Mouse (Mus musculus): Measurements from ENCODE around the gene Abca1.

Gene Abca1

DNA sequence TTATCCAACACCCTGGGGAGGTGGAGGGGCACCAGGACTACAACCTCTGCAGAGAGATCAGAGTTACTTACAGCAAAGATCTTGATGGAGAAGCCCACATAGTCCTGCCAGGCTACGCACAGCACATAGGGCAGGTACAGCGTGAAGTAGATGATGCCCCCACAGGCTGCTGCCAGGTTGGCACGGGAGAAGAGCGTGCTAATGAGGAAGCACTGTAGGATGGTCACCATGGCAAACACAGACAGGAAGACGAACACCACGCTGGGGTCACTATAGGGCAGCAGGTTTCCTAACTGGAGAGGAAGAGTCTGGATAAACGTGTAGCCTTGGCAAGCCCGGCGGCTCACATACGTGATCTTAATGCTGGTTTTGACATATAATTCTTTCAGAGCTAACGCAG lies 77.8 kb downstream of the Abca1 start:
- DNase-seq: no peak

- no peak for DNase-seq
These were observed 79.4 kb downstream of the Abca1 start for GRCm38 (mm10) chr4:53080290-53080689.

- no peak for DNase-seq
These were observed 80.8 kb downstream of the Abca1 start for GRCm38 (mm10) chr4:53078793-53079310.

DNA sequence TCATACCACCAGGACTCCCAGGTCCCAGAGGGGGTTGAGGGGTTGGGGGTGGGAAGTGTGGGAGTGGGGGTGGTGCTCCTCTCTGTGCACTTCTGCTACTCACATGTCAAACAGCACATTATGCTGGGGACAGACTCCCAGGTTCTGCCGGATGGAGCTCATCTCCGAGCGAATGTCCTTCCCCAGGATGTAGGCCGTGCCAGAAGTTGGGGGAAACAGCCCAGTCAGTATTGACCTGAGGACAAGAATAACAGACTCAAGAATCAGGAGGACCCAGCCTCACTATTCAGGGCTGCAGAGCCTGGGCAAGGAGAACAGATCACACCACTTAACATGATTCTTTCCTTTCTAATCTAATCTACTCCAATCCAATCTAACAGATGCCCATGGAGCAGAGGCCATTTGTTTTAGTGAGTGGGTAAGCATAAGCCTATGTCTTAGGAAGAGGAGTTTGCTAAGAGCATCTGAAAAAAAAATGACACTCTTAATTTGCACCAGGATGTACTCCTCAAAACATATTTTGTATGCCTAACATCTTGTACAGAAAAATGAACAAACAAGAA lies 82.8 kb downstream of the Abca1 start:
- no peak for DNase-seq

GRCm38 (mm10) chr4:53073025-53073424 lies 86.7 kb downstream of the Abca1 start:
- no peak for DNase-seq

DNA sequence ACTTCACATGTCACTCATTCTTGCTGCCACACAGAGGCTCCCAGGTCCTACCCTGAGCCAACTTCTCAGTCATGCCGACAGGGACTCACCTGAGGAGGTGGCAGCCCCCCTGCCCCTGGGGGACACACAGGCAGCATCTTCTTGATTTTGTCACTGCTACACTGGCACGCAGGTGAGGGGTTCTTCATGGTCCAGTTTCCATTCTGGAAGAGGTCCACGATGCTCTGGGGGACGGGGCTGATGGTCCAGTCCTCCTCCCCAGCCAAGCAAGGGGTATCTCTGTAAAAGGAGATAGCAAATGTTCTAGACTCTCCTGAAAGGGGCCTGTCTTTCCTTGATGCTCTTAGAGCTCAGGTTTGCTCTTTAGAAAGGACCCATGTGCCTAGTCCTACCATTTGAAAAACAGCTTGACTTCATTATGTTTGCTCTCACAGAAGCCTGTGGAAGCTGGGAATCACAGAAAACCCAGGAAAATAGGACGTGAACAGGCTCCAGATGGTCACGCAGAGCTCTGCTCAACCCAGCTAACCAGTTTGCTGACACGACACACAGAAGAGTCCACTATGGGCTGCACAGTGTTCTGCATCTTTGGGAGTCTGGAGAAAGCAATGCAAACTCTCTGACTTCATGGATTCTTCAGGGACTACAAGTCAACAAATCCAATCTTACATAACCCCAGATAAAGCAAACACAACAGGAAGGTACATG lies 97.2 kb downstream of the Abca1 start:
- peak; percentile 41 for DNase-seq

DNA sequence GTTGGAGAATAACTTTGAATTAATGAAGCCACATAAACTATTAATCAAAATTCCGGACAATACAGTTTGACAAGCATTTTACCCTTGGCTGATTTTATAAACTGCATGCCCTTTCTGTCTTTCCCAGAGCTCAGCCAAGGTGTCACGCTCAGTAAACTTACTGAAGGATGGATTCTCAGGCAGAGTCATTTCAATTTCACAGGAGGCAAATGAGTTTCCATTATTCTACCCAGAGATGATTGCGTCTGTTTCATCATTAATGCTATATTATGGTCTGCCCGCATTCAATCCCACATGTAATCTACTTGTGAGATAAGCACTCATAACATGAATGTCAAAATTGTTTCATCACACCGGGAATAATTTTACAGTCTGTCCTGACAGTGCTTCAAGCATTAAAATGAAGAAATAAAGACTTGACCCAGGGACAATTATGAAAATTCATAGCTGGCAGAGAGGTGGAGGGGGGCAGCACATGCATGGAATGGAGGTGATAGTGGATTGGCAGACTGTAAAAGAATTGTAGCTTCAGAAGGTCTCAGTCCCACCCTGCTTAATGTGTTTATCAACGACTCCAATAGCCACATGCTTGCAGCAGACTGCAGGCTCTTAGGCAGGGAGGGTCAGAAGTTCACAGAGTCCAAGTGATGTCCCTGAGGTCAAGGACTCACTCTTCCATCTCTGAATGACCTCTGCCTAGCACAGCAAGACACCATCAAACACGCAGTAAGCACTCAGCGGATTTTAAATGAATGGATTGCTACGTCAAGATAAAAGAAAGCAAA lies 113.3 kb downstream of the Abca1 start:
- DNase-seq: no peak

DNA sequence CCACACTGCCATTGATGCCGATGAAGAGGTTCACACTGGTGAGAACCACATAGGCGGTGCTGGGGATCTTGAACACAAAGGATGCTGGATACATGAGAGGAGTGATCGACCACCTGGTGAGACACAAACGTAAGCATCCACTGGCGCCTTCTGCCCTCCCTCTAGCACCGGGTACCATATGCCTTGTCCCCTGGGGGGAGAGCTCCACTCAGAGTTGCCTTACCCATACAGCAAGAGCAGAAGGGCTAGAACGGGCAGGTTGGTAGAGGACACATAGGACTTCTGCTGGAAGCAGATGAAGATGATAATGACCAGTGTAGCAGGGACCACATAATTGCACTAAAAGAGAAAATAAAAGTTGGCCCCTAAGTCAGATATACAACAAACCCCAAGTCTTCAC lies 113.9 kb downstream of the Abca1 start:
- no peak for DNase-seq

DNA sequence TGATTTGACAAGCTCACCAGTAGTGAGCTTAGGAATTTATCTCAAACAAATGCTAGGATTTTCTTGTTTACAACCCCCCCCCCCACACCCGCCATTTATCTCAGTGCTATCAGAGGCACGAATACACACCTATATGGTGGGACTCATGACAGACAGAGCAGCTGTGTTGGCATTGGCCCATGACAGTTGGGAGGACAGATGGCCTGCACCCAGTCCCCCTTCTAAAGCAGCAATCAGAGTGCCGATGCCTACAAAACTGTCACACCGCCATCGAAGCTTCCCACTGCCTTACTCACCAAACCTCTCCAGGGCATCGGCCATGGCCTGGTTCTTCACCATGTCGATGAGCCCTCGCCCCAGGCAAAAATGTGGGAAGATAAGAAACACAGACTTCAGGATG lies 115.9 kb downstream of the Abca1 start:
- DNase-seq: no peak

DNA sequence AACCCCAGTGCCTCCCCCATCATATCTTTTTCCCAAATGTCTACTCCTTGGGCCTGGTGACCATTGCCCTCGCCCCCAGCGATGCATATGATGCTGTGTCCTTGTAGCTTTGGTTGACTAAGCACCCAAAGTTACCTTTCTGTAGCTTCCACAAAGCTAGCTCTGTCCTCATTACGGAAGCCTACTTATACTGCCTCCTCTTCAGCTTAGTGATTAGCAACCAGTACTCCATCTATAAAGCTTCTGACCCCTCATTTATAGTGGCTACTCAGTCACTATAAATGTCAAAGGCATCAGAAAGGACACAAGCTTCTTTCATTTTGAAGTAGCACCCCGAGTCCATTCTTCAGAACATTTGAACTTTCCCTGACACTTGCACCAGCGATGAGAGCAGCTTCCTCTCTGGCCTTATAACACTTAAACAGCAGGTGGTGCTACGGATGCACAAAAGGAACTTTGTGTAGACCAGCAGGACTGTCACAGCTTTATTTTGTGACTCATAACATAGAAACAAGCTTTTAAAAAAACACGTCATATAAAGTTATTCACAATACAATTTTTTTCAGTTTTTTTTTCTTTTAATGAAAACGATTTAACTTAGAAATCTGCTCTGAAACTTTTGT lies 129.3 kb downstream of the Abca1 start:
- DNase-seq: no peak

DNA sequence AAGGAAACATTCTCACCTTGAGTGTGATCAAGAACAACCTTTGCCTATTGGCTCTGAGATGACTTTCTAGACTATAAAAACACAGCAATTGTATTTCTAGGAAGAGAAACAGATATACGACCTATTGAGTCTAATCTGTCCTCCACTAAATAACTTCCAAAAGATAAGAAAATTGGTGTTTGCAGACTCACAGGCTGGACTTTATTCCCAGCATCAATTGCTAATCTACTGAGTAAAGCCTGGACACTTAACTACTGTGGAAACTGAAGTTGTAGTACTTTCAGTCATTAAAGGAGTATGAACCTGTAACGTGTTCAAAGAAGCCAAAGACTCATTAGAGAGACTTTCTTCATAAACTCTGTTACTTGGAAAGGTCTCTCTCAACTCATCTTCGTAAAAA lies 131.9 kb downstream of the Abca1 start:
- DNase-seq: no peak

GRCm38 (mm10) chr4:53024397-53024796 lies 135.3 kb downstream of the Abca1 start:
- no peak for DNase-seq

DNA sequence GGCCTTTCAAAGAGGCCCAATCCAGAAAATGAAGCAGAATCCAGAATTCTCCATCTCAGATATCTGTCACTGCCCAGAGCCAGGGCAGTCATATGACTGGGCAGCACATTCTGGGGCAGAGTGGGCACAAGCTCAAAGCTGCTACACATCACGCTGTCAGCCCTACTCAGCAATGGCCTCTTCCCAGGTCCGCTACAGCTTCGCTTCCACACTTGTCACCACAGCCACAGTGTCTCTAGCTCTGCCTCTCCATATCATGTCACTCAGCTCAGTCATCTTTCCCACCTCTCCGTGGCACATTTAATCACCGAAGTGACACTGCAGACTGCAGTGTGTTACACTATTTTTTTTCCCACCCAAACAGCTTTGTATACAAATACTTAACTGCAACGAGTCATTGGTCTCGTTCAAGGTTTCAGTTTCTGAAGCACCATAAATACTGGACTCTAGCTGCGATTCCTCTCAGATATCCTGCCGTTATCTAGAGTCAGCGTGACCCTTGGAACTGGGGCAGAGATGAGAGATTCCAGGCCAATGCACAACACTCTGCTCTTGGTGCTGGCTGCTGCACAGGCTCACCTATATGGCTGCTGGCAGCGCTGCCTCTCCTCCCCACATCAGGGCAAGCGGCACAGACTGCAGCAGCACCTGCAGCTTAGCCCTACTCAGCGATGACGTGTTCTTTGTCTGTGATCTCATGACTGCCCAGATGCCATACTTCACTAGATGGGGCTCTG lies 136.3 kb downstream of the Abca1 start:
- DNase-seq: no peak

DNA sequence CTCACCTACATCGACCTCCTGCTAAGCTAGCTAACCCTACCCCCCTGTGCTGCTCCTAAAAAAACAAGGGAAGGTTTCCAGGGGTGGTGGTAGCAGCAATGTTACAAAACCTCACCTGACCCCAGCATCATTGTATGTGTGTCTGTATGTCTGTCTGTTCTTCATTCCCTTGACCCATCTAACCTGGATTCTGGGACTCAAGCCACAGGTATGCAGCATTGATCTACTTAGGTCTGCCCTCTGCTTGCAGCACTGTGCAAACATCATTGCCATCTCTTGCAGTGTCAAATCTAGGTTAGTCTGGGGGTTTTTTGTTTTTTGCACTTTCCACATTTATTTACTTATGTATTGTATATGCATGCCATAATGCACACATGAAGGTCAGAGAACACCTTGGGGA lies 141.3 kb downstream of the Abca1 start:
- DNase-seq: no peak

DNA sequence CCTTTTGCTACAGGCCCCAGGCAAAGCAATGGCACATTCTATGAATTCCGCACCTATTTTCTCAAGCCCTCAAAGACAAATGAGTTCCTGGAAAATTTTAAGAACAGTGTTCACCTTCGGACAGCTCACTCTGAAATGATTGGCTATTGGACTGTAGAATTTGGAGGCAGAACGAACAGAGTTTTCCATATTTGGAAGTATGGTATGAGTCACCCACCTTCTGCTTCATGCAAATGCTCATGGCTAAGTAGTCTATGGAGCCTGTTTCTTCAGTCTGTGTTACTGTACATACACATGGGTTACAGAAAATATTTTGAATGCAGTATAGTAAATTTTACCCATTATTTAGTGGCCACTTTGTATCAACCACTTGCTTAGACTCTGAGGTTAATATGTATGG lies 144.7 kb downstream of the Abca1 start:
- no peak for DNase-seq

- DNase-seq: no peak
These were observed 145.3 kb downstream of the Abca1 start for GRCm38 (mm10) chr4:53014421-53014820.

- DNase-seq: peak; percentile 95
These were observed 147.8 kb downstream of the Abca1 start, which contains the start of gene Nipsnap3b for GRCm38 (mm10) chr4:53011732-53012361. Nipsnap3b (plus strand) TSS chr4:53011880.

- no peak for DNase-seq
These were observed 149.8 kb downstream of the Abca1 start for GRCm38 (mm10) chr4:53009871-53010270.

GRCm38 (mm10) chr4:53009183-53009582 lies 150.5 kb downstream of the Abca1 start:
- no peak for DNase-seq

GRCm38 (mm10) chr4:53000154-53000553 lies 159.5 kb downstream of the Abca1 start:
- DNase-seq: no peak

DNA sequence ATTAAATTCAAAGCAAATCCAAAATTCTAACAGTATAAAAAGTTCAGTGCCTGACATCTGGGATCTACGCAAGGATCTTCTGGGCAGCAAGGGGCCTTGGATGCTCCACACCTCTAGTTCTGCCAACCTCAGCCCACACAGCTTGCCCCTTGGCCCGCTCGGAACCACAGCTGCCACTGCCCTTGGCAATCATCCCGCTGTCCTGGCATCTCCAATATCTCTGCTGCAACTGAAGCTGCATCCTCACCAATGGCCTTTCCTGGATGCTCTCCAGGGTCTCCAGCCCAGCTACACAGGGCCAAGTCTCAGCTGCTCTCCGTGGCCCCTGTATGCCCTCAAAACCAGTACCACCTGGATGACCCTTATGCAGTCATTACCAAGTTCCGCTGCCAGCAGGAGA lies 160.2 kb downstream of the Abca1 start:
- no peak for DNase-seq

DNA sequence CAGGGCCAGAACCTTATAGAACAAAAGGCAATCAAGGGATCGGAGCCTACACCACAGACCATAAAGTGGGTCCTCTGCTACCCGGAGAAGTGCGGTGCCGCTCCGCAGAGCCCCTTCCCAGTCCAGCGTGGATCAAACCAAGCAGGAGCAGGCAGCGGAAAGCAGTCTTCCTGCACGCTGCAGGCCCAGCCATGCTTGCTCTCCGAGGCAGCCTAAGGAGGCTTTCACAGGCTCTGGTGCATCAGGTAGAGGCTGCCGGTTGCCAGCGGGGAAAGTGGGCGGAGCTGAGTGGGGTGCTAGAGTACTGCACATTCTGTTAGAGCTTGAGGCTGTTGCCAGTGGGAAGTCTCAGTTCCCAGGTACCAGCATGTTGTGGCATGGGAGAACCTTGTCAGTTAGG lies 170.4 kb downstream of the Abca1 start, which contains the start of gene Nipsnap3a:
Nipsnap3a (plus strand) TSS at position 25 of the 400 bp plus-strand sequence.
- no peak for DNase-seq
